In genomic region chr17:73107158-73108157, GRCm38 (mm10) we compare ENCODE assay signal across 8 mouse cellular contexts. TPM values are rescaled to one million over a fixed set of nuclear protein-coding genes. Genes with fewer than 3 reads are reported as not detected.
DNase-seq lines count a peak whose midpoint lies in the region; ATAC-seq lines count a peak whose summit lies in the region.

Lclat1 (plus strand) TSS chr17:73107985.

- 4% methylated on average over 51 of the region's 51 CpGs for WGBS in intestine, embryonic 14.5 days

- peak; percentile 97 to 99 for DNase-seq in adrenal gland, adult (ENCODE audit: inconsistent age in 2 of 2, low spot score in 1 of 2)
- peak; percentile 97 for DNase-seq in embryo, embryonic 10.5 days (ENCODE audit: low spot score)
- peak; percentile 93 for DNase-seq in gastrocnemius, postnatal 25 days
- peak; percentile 96 for DNase-seq in intestine, embryonic 14.5 days (ENCODE audit: low spot score)
- DNase-seq in left cerebral cortex, postnatal 14 days (ENCODE audit: low spot score in 2 of 2) = peak; percentile 95 to 97
- peak; percentile 98 for DNase-seq in mesoderm, embryonic 11.5 days (ENCODE audit: low read depth, low spot score)
- peak; percentile 93 to 96 for DNase-seq in right cerebral cortex, postnatal 36 days (ENCODE audit: low spot score in 2 of 2)
- peak; percentile 92 for DNase-seq in yolk sac, embryonic 10.5 days (ENCODE audit: low spot score)

- peak within 1 kb of the TSS; percentile 86 for H3K27ac ChIP-seq in intestine, embryonic 14.5 days (ENCODE audit: low read depth)

- peak; percentile 98 for ATAC-seq in intestine, embryonic 14.5 days (replicated peaks; ENCODE audit: low FRiP score, low TSS enrichment, low read depth)

- peaks cover 12% of the 10 kb centered on the region for H3K4me1 ChIP-seq in intestine, embryonic 14.5 days (replicated peaks; ENCODE audit: control insufficient read depth, insufficient read depth, low read length)

- peak within 1 kb of the TSS; percentile 93 for H3K4me3 ChIP-seq in intestine, embryonic 14.5 days (ENCODE audit: low read depth, low read length)

- intact Hi-C loops in left cerebral cortex, postnatal 14 days (cut with DNase I) = loop anchor here (5.0 kb wide), 1 partner anchor 190 kb away; the partner anchor contains the start of gene Lbh

- no peaks in the 10 kb centered on the region for H3K27me3 ChIP-seq in intestine, embryonic 14.5 days (replicated peaks; ENCODE audit: control insufficient read depth, insufficient read depth, low read length)

- peak within 1 kb of the TSS; percentile 85 for H3K4me2 ChIP-seq in intestine, embryonic 14.5 days (ENCODE audit: low read length)

- H3K36me3 ChIP-seq in intestine, embryonic 14.5 days (ENCODE audit: control insufficient read depth, insufficient read depth, low read length) = no peaks in the 10 kb centered on the region

- no peaks in the 10 kb centered on the region for H3K9me3 ChIP-seq in intestine, embryonic 14.5 days (ENCODE audit: control insufficient read depth, low read length)

- H3K9ac ChIP-seq in intestine, embryonic 14.5 days (ENCODE audit: low read length) = peak within 1 kb of the TSS; percentile 90

RNA-seq across cellular contexts. Expression of gene Lclat1, which starts in this region (rescaled TPM):
- 10 to 100 TPM; 12.6 to 14.9 TPM for total RNA-seq in gastrocnemius, postnatal 25 days (2021)
- polyA plus RNA-seq in intestine, embryonic 14.5 days (2014; fragmentation: Nextera tagmentation; extraction: Ambion mirVana) = 29.2 and 34.6 TPM in 2 replicates
- total RNA-seq in left cerebral cortex, postnatal 14 days (2021) = 10 to 100 TPM; 42.0 to 44.1 TPM

Comparison
In these comparisons a context has a peak if more than half of its experiments do, and no peak if none do; other contexts are left out.
1. Peak in every context shown above with its lines: DNase-seq, ATAC-seq, H3K4me3 ChIP-seq and H3K27ac ChIP-seq.